Mouse (Mus musculus) urinary bladder, postnatal 36 days (tissue): Measurements from ENCODE around the gene Gstp1.
"Not testable (repeated sequence)": the region's sequence is repeated elsewhere in the genome, so short reads cannot be mapped to it uniquely, and the experiment has no call there.

Experiments
- DNase-seq, 2 experiments: peaks; one replicate each; pipeline ENCODE4 v3.0.0; 2022; ENCODE audit warnings: low spot score in 2 of 2, mixed read lengths in 1 of 2

Gstp1 gene

DNA sequence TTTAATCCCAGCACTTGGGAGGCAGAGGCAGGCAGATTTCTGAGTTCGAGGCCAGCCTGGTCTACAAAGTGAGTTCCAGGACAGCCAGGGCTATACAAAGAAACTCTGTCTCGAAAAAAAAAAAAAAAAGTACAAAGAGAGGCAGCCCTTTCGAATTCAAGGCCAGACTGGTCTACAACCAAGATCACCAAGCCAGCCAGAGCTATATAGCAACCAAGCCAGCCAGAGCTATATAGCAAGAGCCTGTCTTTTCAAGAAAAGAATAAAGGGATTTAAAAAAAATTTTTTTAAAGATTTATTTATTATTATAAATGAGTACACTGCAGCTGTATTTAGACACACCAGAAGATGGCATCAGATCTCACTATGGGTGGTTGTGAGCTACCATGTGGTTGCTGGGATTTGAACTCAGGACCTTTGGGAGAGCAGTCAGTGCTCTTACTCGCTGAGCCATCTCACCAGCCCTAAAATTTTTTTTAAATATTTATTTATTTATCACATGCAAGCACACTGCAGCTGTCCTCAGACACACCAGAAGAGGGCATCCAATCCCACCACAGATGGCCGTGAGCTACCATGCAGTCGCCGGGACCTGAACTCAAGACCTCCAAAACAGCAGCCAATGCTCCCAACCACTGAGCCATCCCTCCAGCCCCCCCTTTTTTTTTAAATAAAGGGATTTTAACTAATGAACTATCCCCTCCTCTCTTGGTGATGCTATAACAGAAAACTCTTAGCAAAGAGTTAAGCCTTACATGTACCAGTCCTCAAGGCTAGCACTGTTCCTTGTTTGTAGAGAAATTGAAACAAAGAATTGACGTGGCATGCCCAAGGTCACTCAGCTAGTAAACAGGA lies 22.5 kb upstream of the Gstp1 start:
- not testable (repeated sequence) for DNase-seq

DNA sequence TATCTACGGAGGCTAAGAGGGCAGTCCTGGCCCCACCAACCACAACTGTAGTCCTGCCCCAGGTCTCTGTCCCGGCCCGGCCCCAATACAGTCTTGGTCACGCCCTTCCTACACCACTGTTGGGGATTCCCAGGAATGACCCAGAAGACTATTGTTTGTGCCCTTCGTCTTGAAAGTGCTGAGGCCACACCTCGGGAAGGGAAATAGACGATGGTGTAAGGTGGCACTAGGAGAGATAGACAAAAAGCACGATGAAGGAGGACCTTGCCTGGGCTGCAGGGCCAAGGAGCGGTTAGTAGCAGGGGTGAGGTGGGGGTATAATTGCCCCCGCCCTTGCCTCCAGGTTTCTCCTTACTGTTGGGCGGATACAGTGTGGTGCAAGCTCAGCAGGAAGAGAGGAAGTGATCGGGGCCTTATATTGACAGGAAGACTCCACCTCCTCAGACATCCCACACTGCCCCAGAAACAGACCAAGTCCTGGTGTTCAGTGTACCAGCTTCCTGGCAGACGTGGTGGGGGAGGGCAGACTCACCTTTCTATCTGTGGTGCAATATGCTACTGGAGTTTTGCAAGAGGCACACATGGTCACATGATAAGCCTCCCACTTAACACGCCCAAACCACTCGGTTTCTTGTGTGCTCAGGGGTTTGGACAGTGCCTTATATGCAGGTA lies 21.4 kb upstream of the Gstp1 start, which contains the start of gene Gstp3:
TSS of gene Gstp3 (minus strand) at position 501 of the 672 bp plus-strand sequence.
- DNase-seq = peak in 1 of 2 experiments; percentile 47

DNA sequence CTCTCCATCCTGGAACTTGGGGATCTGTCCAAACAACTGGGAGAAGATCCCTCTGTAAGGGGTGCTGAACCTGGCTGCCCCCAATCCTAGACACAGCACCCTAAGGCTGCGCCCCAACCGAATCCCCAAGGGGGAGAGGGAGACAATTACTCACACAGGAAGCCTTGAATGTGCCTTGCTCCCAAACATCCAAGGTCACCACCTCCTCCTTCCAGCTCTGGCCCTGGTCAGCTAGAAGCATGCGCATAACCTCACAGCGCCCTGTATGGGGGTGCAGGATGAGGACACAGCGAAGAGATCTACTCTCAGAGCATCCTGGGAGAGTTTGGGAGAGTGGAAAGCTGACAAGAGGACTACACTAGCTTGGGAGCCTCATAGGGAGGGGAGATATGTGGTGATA lies 20.8 kb upstream of the Gstp1 start:
- no peak for DNase-seq

DNA sequence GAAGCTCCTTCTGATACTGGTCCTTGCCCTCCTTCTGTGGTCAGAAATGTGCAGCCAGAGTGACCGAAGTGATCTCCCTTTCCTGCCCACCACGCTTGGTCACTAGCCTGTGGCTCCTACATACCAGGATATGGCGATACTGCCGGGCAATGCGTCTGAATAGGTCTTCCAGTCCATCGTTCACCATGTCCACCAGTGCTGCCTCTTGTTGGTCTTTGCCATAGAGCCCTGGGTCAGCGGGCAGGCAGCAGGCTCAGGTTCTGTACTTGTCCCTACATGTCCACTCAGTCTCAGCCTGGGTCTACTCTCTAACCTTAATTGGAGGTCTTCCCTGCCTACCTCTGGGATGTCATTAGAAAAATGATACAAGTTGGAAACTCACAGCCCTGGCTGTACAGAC lies 20.2 kb upstream of the Gstp1 start:
- DNase-seq = no peak

DNA sequence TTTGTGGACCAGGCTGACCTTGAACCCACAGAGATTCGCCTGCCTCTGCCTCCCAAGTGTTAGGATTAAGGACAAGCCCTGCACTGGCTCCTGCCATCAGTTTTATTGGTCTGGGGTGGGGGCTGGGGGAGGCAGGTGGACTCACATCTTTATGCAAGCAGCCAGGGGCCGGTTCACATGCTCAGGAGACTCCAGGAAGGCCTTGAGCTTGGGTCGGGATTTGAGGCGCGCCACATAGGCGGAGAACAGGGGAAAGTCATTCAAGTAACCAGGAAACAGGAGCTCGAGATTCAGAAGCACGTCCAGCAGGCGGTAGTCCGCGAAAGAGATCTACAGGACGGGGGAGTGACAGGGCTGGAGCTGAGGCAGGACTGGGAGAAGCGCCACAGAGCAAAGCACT lies 19.6 kb upstream of the Gstp1 start:
- DNase-seq = no peak

DNA sequence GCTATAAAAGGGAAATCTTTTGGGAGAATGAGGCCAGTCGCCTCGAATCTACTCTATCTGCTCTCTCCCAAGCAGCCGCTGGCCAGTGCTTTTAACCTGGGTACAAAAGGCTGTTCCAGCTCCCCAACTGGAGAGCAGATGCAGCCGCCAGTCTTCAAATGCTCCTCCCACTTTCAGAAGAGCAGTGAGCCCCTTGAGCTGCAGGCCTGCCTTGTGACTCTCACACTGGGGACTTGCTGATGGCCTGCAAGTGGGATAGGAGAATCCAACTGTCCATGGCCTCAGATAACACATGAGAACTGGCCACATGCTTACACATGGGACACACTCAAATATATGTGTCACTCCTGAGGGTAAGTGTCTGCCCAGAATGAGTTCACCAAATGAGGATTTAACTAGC lies 18.9 kb upstream of the Gstp1 start:
- no peak for DNase-seq

DNA sequence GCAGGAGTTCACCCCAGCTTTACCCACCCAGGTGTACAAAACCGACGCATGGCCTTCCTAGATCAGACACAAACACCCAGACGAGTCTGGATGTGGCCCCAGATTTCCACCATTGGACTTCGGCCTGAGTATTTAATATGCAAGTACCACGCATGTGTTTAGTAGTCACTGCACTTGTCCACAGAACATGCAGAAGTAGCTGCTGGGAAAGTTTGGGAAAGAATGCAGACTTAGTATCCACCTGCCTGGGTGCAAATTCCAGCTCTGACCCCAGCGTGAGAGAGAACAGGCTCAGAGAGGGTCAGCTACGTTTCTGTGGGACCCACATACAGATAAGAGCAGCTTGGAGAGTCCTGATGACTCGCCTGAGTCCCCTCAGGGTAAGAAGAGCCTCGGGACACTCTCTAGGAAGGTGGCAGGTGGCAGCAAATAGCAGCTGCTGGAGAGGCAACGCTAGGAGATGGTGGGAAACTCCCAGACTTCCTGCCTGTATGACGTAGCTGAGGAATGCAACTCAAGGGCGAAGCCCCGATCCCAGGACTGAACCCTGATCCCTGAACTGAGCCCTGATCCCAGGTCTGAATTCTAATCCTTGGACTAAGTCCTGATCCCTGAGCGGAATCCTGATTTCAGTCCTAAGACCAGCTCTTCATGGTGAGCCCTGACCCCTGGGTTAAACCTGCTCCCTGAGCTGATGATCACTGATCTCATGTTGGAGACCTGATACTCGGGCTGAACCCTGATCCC lies 18.3 kb upstream of the Gstp1 start:
- no peak for DNase-seq

DNA sequence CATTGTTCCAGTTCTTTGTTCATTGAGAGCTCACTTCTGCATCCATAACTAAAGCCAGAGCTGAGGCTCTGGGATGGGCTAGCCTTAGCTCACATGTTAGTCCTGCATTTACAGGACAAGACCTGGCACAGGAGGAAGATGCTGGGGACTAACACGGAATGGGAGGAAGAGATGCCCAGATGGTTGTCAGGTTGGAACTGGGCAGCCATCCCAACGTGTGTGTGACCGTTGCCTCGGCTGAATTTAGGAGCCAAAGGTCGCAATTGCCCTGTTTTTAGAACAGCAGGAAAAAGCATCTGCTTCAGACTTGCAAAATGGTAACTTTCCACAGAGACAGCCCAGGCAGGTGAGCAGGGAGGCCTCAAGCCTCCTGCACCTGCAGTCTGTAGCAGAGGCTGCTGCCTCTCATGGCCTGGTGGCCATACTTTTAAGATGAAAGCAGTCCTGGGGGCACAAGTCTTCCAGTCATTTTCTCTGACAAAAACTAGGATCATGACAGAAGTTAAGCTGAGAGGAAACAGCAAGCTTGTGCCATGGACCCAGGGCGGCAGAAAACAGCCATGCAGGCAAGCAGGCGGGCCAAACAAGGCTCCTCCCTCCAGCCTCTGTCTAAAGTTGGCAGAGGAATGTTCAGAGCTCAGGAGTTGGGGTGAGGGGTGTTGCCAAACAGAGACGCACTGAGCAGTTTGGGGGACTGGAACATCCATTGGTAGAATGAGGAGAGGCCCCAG lies 17.6 kb upstream of the Gstp1 start:
- no peak for DNase-seq

DNA sequence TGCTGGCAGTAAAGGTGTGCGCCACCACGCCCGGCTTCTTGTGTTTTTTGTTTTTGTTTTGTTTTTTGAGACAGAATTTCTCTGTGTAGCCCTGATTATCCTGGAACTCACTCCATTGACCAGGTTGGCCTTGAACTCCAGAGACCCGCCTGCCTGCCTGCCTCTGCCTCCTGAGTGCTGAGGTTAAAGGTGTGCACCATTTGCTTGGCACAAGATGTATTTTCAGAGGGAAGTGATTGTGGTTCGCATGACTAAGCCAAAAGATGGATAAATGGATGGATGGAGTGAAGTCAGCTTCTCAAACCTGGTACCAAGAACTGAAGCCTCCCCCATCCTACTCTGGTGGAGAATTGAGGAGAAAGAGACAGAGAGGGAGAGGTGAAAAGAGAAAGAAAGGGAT lies 16.8 kb upstream of the Gstp1 start:
- DNase-seq = no peak

DNA sequence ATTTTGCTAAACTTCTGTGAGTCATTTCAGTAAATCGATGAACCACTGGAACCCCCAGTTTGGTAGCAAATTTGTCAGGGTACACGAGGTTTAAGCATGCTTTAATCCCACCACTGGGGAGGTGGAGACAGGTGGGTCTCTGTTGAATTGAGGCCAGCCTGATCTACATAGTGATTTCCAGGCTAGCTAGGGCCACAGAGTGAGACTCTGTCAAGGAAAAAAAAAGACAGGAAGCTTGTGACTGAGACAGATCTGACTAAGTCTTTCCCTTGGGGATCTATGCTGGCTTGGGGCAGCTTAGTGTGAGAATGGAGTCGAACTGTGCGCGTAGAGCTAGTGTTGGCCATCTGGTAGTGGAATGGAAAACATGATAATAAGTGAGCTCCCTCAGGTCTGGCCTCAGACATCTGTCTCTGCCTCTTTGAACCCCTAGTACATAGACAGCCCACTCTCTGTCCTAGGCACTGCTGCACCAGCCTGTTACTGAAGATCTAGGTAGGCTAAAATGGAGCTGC lies 14.8 kb upstream of the Gstp1 start:
- DNase-seq = no peak

DNA sequence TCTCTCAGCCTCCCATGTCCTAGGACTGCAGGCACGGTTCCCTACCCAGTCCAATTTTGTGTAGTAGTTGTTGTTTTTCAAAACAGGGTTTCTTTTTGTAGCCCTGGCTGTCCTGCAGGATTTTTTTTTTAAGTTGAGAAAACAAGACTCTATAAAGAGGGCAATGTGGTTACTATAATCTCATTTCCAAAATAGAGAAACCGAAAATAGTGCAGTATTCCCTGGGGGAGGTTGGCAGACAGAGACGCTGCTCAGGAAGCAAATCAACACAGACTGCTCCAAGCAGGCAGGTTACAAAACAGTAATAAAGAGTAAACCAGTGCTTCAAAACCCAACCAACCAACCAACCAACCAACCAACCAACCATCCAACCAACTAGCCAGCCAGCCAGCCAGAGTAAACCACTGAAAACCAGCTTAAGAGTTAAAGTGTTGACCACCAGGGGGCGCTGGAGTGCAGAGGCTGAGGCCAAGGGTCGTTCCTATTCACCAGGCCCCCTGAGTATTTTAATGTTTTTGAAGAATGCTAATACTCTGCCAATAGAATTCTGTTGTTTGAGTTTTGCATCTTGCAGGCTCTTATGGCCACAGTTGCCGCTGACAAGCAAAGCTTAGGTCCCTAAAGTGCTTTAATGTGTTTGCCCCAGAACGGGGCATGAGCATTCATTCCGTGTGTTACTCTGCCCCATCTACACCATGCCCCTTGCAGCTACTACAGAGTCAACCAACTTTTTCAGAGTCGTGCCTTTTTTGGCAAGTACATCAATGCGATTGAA lies 14.1 kb upstream of the Gstp1 start:
- peak in 1 of 2 experiments; percentile 52 for DNase-seq

DNA sequence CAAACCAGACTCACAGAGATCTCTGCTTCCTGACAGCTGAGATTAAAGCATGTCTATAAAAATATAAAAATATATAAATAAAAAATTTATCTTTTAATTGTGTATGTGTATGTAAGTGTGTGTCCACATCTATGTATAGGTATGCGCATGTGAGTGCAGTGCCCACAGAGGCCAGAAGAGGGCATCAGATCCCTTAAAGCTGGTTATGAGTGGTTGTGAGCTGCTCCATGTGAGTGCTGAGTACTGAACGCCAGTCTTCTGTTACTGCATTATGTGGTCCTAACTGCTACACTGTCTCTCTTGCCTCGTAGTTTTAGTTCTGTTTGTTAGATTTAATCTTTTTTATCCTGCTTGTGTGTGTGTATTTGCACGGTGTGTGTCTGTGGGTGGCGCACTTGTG lies 13.2 kb upstream of the Gstp1 start:
- DNase-seq = no peak

DNA sequence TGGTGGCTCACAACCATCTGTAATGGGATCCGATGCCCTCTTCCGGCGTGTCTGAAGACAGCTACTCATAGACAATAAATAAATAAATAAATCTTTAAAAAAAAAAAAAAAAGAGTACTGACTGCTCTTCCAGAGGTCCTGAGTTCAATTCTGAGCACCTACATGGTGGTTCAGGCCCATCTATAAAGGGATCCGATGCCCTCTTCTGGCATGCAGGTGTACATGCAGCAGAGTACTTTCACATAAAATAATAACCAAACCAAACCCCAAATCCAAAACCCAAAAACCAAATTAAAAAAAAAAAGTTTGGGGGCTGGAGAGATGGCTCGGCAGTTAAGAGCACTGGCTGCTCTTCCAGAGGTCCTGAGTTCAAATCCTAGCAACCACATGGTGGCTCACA lies 11.3 kb upstream of the Gstp1 start:
- DNase-seq = not testable (repeated sequence)

DNA sequence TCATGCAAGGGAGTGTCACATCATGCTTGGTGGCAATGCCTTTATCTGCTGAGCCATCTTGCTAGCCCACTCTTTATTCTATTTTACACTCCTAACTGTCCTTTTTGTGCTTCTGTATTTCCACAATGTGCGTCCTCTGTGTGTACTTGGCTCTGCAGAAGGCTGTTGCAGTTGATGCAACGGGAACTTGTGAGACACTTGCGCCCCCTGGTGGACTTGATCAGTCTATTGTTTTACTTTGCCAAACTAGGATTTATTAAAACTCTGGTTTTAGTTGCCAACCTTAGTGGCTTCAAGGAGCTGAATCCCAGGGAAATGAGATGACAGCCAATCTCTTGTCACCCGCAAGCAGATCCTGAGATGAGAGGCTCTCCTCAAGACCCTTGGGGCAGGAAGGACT lies 10.1 kb upstream of the Gstp1 start:
- DNase-seq = peak; percentile 59 to 77

DNA sequence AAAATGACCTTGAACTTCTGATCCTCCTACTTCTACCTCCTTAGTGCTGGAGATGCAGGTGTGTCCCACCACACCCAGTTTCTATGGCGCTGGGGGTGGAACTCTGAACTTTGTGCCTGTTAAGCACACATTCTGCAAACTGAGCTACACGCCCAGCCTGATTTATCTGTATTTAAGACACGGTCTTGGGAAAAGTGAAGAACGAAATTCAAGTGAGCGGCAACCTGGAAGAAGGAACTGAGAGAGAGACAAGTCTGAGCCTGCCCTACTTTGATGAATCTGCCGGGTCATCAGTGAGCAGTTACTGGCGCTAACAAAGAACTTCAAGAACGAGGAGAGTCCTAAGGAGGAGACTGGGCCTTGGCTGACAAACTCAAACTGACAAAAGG lies 9.1 kb upstream of the Gstp1 start:
- DNase-seq = peak in 1 of 2 experiments; percentile 31

DNA sequence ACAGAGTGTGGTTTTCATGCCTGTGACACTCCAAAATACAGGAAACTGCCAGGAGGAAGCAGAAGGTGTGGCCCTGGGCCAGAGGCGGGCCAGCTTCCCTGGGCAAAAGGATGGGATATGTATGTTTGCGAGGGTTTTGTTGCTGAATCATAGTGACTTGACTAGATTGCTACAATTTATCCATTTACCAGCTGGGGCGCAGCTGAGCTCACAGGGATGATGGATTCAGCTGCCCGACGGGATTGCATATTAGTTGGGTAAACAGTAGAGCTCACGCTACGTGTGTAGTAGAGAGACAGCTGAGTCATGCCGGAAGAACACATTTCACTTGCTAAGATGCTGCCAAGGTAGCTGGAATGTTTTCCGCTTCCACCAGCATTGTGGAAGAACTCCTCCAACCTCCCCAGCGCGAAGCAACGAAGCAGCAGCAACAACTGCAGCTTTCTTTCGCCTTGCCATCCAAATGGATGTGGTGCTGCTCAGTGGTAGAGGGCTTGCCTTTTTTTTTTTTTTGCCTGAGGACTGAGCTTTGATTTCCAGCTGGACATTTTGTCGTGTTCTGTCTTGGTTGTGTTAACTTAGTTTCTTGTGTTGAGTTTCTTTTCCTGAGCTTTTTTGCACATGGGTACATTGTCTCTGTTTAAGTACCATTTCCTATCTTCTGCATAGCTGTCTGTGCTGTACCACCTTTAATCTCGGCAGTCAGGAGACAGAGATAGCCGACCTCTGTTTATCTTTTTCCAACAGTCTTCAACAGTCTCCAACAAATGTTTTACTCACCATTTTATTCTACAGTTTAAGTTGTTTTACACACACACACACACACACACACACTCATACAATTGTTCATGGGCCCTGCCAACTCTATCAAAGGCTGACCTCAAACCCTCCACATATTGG lies 8.4 kb upstream of the Gstp1 start, which contains the start of gene Gstp2:
TSS of gene Gstp2 (minus strand) at position 58 of the 900 bp plus-strand sequence.
- peak; percentile 76 to 87 for DNase-seq

DNA sequence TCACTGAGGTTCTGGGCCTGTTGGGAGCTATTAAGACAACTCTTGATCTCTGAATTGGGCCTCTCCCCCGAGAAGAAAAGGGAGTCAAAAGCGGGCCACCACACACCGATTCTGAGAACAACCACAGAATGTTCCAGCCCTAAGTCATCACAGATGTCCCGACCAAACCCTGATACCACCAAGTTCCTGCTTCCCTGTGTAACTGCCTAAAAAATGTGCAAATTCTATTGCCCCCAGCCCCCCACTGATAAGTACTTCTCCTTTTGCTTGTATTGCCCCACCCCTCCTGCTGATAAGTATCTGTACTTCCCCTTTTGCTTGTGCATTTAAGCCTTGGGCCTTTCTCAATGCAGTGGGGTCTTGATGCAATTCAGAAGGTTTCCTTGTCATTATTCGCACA lies 6.3 kb upstream of the Gstp1 start:
- not testable (repeated sequence) for DNase-seq

DNA sequence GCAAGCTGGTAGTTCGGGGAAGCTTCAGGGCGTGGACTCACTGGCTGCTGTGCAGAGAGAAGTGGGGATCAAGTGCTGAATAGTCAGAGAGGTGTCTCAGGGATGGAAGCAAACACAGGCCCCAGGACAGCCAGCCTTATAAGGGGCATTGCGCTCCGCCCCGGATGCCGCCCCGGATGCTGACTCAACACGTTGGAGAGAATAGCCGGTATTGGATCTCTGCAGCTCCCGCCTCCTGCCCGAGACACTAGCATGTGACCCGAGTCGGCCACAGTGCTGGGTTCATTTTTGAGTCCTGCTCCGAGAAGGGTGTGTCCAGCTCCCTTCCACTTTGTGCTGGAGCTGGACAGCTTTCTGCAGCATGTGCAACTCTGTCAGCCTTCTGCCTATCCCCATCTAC lies 4.3 kb upstream of the Gstp1 start:
- peak; percentile 42 to 65 for DNase-seq

DNA sequence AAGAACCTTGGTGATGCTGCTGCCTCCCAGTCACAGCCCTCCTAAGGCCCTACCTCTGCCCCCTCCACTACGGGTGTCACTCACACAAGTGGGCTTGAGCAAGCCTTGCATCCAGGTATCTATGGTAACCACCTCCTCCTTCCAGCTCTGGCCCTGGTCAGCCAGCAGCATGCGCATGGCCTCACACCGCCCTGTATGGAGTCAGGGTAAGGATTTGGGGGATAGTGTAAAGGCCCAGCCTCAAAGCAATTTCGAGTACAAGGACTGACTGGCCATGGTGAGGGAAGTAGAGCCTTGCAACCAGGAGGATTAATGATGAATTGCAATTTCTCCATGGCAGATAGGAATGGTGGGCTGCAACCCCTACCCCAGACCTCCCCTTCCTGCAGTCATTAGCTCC lies 3.7 kb upstream of the Gstp1 start:
- DNase-seq = not testable (repeated sequence)

DNA sequence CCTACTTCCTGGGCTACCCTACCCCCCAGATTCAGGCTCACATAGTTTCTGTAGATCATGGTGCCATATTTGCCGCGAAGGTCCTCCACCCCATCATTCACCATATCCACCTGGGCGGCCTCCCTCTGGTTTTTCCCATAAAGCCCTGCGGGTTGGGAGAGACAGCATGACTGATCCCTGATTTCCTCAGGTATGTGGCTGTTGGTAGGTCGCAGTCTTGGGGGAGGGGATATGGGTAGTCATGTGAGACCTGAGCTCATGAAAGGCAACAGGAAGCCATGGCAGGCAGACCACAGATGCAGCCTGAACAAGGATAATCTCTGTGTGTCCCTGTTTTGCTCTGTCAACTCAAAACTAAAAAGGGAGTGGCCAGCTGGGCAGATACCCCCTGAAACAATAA lies 3.2 kb upstream of the Gstp1 start:
- DNase-seq = not testable (repeated sequence)
